Mouse (Mus musculus): ENCODE data around the gene Dhx40.

DNA sequence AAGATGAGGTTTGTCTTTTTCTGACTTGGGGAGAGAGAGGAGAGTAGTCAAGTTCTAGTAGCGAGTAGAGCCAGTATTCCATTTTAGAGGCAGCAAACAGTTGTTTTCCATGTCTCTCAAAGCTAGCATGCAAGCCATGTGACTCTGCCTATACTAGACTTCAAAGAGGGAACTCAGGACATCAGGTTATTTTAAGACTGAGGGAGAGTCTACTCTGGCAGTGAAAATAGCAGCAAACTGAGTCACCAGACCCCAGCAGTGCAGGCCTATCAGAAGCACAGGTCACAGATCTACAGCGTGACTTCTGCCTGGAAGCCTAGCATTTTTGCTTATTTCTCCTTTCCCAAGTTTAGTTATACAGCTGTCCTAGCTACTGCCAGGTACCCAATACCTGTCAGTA is 76.1 kb downstream of the Dhx40 start:
- TF ChIP-seq CTCF (IDR thresholded peaks at IDR 0.05; ENCODE audit: low read depth, low read length) (no peak), TAL1 (conservative IDR thresholded peaks at IDR 0.05; ENCODE audit: low read depth, low read length) (no peak), POLR2AphosphoS5 (IDR thresholded peaks at IDR 0.05; ENCODE audit: insufficient replicate concordance, low read depth, low read length) (no peak), GATA1 (IDR thresholded peaks at IDR 0.05; ENCODE audit: borderline replicate concordance, low read length) (no peak), GATA2 (IDR thresholded peaks at IDR 0.05; ENCODE audit: borderline replicate concordance, low read depth, low read length) (no peak)

Data from G1E (cell line).